Mouse (Mus musculus): ENCODE results near the gene Trpc4ap.

DNA sequence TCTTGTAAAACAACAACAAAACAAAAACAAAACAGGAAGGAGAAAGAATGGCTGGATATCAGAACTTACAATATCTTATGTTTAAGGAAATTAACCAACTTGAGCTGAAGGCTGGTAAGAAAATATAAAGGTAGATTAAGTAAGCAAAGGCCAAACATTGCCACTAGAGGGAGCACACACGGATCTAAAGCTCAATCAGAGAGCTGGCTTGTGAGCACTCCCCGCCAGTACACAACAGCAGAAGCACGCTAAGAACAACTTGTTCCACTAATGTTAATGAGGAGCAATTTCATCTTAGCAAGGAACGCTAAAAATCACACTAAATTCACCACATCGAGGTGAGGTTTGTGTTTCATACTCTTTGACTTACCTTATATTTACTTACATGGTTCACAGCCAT lies 29.1 kb downstream of the Trpc4ap start:
- TF ChIP-seq CTCF (IDR thresholded peaks at IDR 0.05; ENCODE audit: borderline replicate concordance, insufficient read depth, low read length) (peak; percentile 14; the same call in 1 of the 2 replicates), POLR2A (IDR thresholded peaks at IDR 0.05; ENCODE audit: low read depth, low read length) (no peak)
